Mouse (Mus musculus) ES-Bruce4 (cell line): ENCODE data around the gene Sox18. TPM values are rescaled to one million over a fixed set of nuclear protein-coding genes. Genes with fewer than 3 reads are reported as not detected.

Experiments used
- H3K27ac ChIP-seq: 2 replicates; pipeline ENCODE4 v1.5.1; 2012; ENCODE audit warnings: low read length, inconsistent platforms; ENCODE audit not compliant: insufficient read depth
- H3K27me3 ChIP-seq: 2 replicates; pipeline ENCODE4 v1.6.1; 2012; ENCODE audit warnings: mild to moderate bottlenecking, low read length, inconsistent platforms; ENCODE audit not compliant: control insufficient read depth, poor library complexity, insufficient read depth, severe bottlenecking
- H3K36me3 ChIP-seq: 2 replicates; pipeline ENCODE4 v1.6.1; 2012; ENCODE audit warnings: inconsistent platforms, mild to moderate bottlenecking, low read length, moderate library complexity; ENCODE audit not compliant: control insufficient read depth, poor library complexity, insufficient read depth, severe bottlenecking
- H3K4me1 ChIP-seq: one replicate; pipeline ENCODE4 v1.8.1; 2011; ENCODE audit warnings: low read length; ENCODE audit not compliant: control insufficient read depth, insufficient read depth
- H3K4me3 ChIP-seq: 2 replicates; pipeline ENCODE4 v1.5.1; 2011; ENCODE audit warnings: low read depth, mild to moderate bottlenecking, low read length
- H3K9ac ChIP-seq: 2 replicates; pipeline ENCODE4 v1.6.1; 2012; ENCODE audit warnings: low read depth, mild to moderate bottlenecking, inconsistent platforms; ENCODE audit not compliant: poor library complexity, severe bottlenecking
- H3K9me3 ChIP-seq: replicated peaks from 2 replicates; pipeline ENCODE4 v1.6.1; 2012; ENCODE audit warnings: mild to moderate bottlenecking, low read length, inconsistent platforms; ENCODE audit not compliant: control insufficient read depth, poor library complexity, insufficient read depth, severe bottlenecking
- CTCF ChIP-seq: IDR thresholded peaks from one replicate; pipeline ENCODE4 v1.8.1; 2011; ENCODE audit warnings: low read depth, low read length
- EP300 ChIP-seq: IDR thresholded peaks from 2 replicates; pipeline ENCODE4 v1.6.1; 2011; ENCODE audit warnings: low read depth, low read length; ENCODE audit not compliant: insufficient read depth
- POLR2A ChIP-seq: IDR thresholded peaks from one replicate; pipeline ENCODE4 v1.8.1; 2011; ENCODE audit warnings: low read length; ENCODE audit not compliant: insufficient read depth
- polyA plus RNA-seq: library from polyadenylated mRNA; stranded (reverse); fragments of >200 nt; gene quantifications from 2 replicates; pipeline ENCODE4 v1.2.4, GENCODE M21; 2011; ENCODE audit warnings: low read depth; ENCODE audit not compliant: missing spikeins, insufficient read depth, insufficient read length

The Sox18 gene
- polyA plus RNA-seq, 1 experiment: 0.49 TPM

- no peak within 1 kb of the TSS for H3K27ac ChIP-seq
These were observed 22.2 kb upstream of the Sox18 start, which contains the start of gene Rgs19 for GRCm38 (mm10) chr2:181693339-181694280. Gene Rgs19, minus strand, starts transcription at chr2:181693977.

DNA sequence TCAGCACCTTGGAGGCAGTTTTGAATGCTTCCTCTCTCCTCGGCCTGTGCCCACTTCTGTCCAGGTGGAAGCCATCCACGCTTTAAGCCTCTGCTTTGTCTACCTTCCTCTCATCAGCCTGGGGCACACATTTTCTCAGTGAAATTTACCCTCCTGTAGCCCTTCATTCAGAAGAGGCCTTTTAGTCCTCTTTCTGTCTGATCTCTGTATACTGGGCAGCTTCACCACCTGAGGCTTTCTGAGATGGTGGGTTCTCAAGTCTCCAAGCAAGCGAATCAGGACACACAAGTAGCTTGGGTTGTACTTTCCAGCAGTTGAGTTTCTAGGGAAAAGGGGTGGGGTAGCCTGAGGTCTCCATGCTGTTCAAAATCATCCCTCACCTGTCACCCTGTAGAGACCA lies 20.9 kb upstream of the Sox18 start:
- no peak overlapping the region for H3K9ac ChIP-seq
- 0 out of 2 replicates have a peak, but pooled peaks cover 4% of the 10 kb centered on the region for H3K36me3 ChIP-seq
- no peaks in the 10 kb centered on the region for H3K9me3 ChIP-seq
- TF ChIP-seq EP300 (no peak), POLR2A (no peak), CTCF (no peak)
- no peaks in the 10 kb centered on the region for H3K27me3 ChIP-seq
- H3K4me3 ChIP-seq: no peak overlapping the region
- H3K4me1 ChIP-seq: no peaks in the 10 kb centered on the region
- no peak overlapping the region for H3K27ac ChIP-seq

More at GRCm38 (mm10) chr2:181693339-181694280, 22.2 kb upstream of the Sox18 start, which contains the start of gene Rgs19:
- Histone ChIP-seq H3K4me1 (no peaks in the 10 kb centered on the region), H3K4me3 (peak within 1 kb of the TSS; percentile 83), H3K27me3 (no peaks in the 10 kb centered on the region), H3K36me3 (0 out of 2 replicates have a peak, but pooled peaks cover 4% of the 10 kb centered on the region), H3K9ac (peak within 1 kb of the TSS; percentile 91), H3K9me3 (no peaks in the 10 kb centered on the region)
- TF ChIP-seq CTCF: no peak
- TF ChIP-seq POLR2A: peak; percentile 10

- Histone ChIP-seq H3K4me3 (no peak overlapping the region), H3K36me3 (0 out of 2 replicates have a peak, but pooled peaks cover 4% of the 10 kb centered on the region), H3K27ac (no peak overlapping the region), H3K9me3 (no peaks in the 10 kb centered on the region), H3K4me1 (no peaks in the 10 kb centered on the region), H3K27me3 (no peaks in the 10 kb centered on the region), H3K9ac (no peak overlapping the region)
- TF ChIP-seq CTCF: no peak
These were observed 20.1 kb upstream of the Sox18 start for GRCm38 (mm10) chr2:181691571-181691970.

DNA sequence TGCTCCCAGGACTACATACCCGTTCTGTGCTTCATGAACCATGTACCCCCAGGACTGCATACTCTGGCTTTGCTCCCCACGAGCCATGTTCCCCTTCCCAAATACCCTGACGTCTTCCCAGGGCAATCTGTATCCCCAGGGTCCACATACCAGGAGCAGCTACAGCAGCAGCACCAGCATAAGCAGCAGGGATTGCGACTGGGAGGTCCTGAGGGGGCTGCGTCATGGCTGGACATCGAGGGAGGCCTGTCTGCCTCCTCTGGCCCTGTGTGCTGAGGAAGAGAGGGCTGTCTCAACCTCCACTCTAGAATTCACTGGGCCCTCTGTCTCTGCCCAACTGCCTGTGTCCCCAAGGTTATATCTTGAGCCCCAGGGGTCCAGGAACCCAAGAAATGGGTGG lies 19.6 kb upstream of the Sox18 start:
- H3K36me3 ChIP-seq: 0 out of 2 replicates have a peak, but pooled peaks cover 4% of the 10 kb centered on the region
- no peak overlapping the region for H3K9ac ChIP-seq
- H3K4me3 ChIP-seq: no peak overlapping the region
- H3K9me3 ChIP-seq: no peaks in the 10 kb centered on the region
- H3K27ac ChIP-seq: no peak overlapping the region
- H3K27me3 ChIP-seq: no peaks in the 10 kb centered on the region
- H3K4me1 ChIP-seq: no peaks in the 10 kb centered on the region
- TF ChIP-seq EP300 (no peak), CTCF (no peak), POLR2A (no peak)

GRCm38 (mm10) chr2:181689466-181690160 lies 18.2 kb upstream of the Sox18 start:
- Histone ChIP-seq H3K36me3 (0 out of 2 replicates have a peak, but pooled peaks cover 4% of the 10 kb centered on the region), H3K27me3 (no peaks in the 10 kb centered on the region), H3K9ac (no peak overlapping the region), H3K9me3 (no peaks in the 10 kb centered on the region), H3K4me3 (no peak overlapping the region), H3K27ac (no peak overlapping the region), H3K4me1 (no peaks in the 10 kb centered on the region)
- no peak for TF ChIP-seq CTCF
- TF ChIP-seq EP300: no peak
- TF ChIP-seq POLR2A: no peak

DNA sequence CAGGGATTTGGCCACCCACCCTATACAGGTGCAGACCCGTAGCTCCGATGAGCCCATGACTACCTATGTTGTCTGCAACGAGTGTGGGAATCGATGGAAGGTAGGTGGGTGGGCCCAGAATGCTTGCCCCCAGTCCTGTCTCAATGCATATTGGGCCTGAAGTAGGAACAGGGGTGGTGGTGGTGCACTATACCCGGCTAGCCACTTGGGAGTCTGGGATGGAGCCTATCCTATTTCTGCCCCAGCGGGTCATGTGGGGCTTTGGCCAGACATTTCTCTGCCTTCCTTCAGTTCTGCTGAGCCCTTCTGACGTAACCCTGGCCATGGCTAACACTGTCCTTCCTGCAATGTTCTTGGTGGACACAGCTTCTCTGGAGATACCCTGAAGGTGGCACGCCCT lies 16.1 kb upstream of the Sox18 start:
- no peak overlapping the region for H3K27ac ChIP-seq
- TF ChIP-seq POLR2A: no peak
- no peak for TF ChIP-seq CTCF
- 0 out of 2 replicates have a peak, but pooled peaks cover 4% of the 10 kb centered on the region for H3K36me3 ChIP-seq
- no peak overlapping the region for H3K4me3 ChIP-seq
- H3K9me3 ChIP-seq: no peaks in the 10 kb centered on the region
- H3K9ac ChIP-seq: no peak overlapping the region
- H3K27me3 ChIP-seq: no peaks in the 10 kb centered on the region
- H3K4me1 ChIP-seq: no peaks in the 10 kb centered on the region
